Mouse (Mus musculus) mesoderm, embryonic 11.5 days (tissue): Measurements from ENCODE around the gene Gmds.

Source experiments
- DNase-seq: peaks from one replicate; pipeline ENCODE4 v3.0.0-alpha.2; 2012; ENCODE audit warnings: low read depth, low spot score

The Gmds gene

GRCm38 (mm10) chr13:31878805-31879477 is 459.6 kb downstream of the Gmds start:
- no peak for DNase-seq

DNA sequence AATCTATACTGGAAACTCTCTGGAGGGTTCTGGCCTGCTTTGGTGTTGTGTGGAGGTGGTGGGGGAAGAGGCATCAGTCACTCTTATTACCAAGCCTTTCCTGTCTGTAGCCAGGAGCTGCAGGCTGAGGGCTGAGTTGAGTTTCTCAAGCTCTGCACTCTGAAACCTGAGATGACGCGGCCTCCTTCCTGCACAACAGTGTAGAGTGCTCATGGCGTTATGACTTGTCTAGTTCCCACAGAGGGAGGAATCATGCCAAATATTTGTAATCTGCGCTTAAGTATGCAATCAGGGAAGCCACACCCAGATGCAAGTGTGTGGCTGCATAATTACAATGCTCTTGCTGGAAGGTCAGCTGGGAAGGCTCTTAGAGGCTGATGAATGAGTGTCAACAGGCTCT is 461.5 kb downstream of the Gmds start:
- DNase-seq, result peak; percentile 26

DNA sequence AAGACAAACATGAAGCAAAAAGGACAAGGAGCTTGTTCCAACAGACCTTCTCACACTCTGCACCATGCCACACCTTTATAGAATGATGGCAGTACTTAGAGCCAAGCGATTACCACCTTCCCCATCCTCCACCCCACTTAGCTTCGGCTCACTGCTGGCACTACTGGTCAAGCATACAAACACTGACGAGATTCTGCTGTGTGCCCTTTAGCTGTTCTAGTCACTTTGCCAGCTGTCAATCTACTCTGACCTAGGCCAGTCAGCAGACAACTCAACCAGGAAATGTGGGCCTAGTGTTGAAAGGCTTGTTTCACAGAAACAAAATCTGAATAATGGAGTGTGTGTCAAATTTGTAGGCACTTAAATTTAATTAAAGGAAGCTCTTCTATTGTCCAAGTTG is 464.1 kb downstream of the Gmds start:
- no peak for DNase-seq

DNA sequence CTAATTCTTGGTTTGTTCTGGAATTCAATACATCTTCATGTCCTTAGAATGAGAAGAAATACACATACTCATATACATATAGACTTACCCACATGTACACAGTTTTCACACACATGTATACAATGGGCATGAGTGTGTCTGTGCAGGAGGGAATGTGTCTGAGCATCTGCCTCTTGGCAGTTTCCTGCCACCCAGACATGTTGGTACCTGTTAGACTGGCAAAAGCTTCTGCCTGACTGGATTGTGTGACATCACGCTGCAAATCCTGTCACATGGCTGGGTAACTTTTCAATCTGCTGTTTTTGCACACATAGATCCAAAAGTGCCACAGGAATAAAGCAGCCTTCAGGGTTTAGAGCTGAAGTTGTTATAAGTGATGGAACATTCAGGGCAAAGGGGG is 465.3 kb downstream of the Gmds start:
- DNase-seq, result no peak

DNA sequence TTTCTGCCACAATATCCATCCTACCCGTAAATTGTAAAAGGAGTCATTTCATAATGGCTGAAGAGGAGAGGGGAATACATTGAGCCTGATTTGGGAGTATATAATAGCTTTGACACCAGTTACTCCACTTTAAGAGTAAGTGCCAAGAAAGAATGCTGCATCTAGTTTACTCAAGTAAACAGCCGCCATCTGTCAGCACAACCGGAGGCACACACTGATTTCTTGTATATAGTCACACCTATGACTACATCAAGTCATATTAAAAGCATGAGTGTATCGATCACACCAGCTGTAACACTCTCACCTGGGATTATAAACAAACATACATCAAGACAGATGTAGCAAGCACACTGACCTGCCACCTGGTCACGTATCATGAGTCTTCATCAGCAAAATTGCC is 473.8 kb downstream of the Gmds start:
- no peak for DNase-seq

- DNase-seq, result no peak
Measured at GRCm38 (mm10) chr13:31863461-31863860, 475.1 kb downstream of the Gmds start.

- no peak for DNase-seq
Measured at GRCm38 (mm10) chr13:31860200-31860599, 478.3 kb downstream of the Gmds start.

- no peak for DNase-seq
Measured at GRCm38 (mm10) chr13:31854000-31854399, 484.5 kb downstream of the Gmds start.

- DNase-seq, result peak; percentile 54
Measured at GRCm38 (mm10) chr13:31853564-31853963, 485.0 kb downstream of the Gmds start.

- DNase-seq, result peak; percentile 66
Measured at GRCm38 (mm10) chr13:31849258-31849971, 489.1 kb downstream of the Gmds start.

DNA sequence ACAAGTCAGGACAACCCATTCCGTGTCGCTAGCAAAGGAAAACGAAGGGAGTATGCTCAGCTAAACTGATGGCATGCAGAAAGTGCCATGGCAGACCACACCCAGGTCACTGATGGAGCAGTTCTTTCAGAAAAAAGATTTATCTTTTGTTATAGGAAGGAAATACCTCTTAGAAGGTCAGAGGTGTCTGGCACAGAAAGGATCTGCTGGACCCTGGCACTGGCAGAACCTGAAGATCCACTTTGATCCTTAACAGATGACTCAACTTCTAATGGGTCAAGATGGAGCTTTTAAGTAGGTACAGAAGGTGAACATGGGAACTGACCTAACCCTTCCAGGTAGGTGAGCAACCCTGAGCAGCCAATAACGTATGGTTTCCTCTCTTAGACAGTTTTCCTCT is 502.7 kb downstream of the Gmds start:
- no peak for DNase-seq

DNA sequence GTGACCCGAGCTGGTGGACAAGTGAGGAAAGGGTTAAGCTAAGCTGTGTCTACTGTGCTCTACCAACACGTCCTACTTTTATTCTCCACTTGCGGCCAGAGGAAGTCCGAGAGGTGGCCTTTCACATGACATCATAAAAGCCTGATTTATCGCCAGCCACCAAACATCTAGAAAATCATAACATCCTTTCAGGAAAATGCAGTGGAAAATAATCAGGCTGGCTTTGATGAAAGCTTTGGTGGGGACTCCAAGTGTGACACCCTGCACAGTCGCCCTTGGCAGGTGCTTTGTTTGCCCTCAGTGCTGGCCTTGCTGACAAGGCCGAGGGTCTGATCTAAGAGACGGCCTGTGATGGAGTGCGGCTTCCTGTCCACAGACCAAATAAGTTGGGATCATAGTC is 508.2 kb downstream of the Gmds start:
- DNase-seq, result no peak

GRCm38 (mm10) chr13:31828446-31828845 is 510.1 kb downstream of the Gmds start:
- DNase-seq, result no peak

DNA sequence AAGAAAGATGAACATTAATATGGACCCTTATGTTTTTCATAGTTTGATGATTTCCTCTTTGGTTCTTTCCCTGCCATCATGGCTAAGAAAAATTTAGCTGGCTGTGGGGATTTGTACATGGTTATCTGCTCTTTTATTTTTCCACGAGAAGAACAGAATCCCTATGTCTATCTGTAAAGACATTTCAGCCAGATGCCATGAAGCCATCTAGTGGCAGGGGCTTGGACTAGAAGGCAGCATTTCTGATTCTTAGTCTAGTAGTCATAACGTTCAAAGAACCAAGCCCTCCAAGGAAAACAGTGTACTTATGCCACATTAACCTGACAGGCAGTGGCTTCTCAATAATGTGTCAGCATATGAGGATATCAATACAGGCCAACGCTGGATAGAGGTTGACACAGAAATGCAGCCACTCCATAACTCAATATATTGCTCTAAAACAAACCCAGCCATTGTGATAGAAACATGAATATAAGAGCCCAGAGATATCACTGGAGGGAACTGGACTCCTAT is 510.7 kb downstream of the Gmds start:
- DNase-seq, result no peak

- no peak for DNase-seq
Measured at GRCm38 (mm10) chr13:31827160-31827559, 511.4 kb downstream of the Gmds start.

GRCm38 (mm10) chr13:31825180-31825579 is 513.4 kb downstream of the Gmds start:
- DNase-seq, result no peak

GRCm38 (mm10) chr13:31823316-31823715 is 515.2 kb downstream of the Gmds start:
- no peak for DNase-seq

- DNase-seq, result no peak
Measured at GRCm38 (mm10) chr13:31821050-31821449, 517.5 kb downstream of the Gmds start.

DNA sequence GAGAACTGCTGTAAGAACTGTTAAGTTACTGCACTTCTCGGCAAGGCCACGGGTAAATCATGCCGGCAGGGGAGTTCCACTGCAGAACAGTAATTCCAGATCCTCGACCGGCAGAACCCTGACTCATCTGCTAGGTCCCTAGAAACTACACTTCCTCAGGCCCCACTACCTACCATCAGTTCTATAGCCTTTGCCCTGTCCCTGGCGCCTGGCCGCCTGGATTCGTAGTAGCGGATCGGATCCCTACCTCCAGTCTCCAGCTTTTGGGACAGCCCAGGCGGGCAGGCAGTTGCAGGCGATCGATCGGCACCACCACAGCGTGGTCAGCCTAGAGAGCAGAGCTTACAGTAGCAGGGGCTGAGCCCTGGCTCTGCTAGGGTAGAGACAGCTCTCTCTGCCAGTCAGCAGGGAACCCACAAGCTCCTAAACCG is 517.9 kb downstream of the Gmds start:
- peak; percentile 66 for DNase-seq

GRCm38 (mm10) chr13:31819664-31820405 is 518.7 kb downstream of the Gmds start:
- DNase-seq, result no peak

GRCm38 (mm10) chr13:31818337-31818736 is 520.2 kb downstream of the Gmds start:
- no peak for DNase-seq

DNA sequence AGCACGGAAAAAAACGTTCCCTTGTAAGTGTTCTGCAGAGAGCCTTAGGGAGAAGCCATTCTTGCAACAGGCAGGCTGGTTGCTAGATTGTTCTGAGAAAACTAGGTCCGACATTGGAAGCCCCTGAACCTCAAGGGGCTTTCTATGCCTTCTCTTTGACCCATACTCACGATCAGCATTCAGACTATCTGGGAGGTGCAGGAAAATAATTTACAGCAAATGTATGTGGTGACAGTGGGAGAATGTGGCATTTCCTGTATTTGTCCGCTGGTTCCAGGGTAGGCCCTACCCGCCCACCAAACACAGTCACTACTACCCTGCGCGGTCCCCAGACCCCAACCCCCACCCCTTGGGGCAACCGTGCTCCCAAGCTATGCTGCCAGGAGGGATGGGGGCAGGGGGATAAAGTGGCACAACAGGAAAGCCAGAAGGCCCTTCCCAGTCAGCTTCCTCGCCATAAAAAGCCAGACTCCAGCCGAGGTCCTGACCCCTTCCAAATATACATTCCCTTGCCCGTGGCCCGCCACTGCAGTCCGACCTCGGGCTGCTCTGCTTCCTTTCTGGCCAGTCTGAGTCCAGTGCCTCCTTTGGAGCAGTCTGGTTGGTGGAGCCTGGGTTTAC is 523.0 kb downstream of the Gmds start:
- DNase-seq, result no peak
